Mouse (Mus musculus) MEL (cell line): Measurements from ENCODE around the gene Gmds. TPM values are rescaled to one million over a fixed set of nuclear protein-coding genes. Genes with fewer than 3 reads are reported as not detected.

Experiments
- DNase-seq: peaks from one replicate; pipeline ENCODE4 v3.0.0; 2011; ENCODE audit warnings: low read depth, low spot score
- H3K27ac ChIP-seq: 2 replicates; pipeline ENCODE4 v1.5.1; 2012; ENCODE audit warnings: low read depth, mild to moderate bottlenecking, control low read depth, low read length, moderate library complexity; ENCODE audit not compliant: control insufficient read depth
- H3K27me3 ChIP-seq, 2 experiments: fragments of 150-350 bp in 1 of 2; sonication (generic) in 1 of 2; 2 replicates each; pipeline ENCODE4 v1.6.1; 2012; ENCODE audit warnings: low read length in 2 of 2, mild to moderate bottlenecking in 2 of 2, improper control_type of control experiment in 1 of 2, moderate library complexity in 1 of 2; ENCODE audit not compliant: insufficient read depth in 2 of 2, control insufficient read depth in 1 of 2
- H3K36me3 ChIP-seq, 2 experiments: 2 replicates each; pipeline ENCODE4 v1.6.1; 2012 to 2014; ENCODE audit warnings: low read length in 2 of 2, improper control_type of control experiment in 1 of 2, inconsistent platforms in 1 of 2, mild to moderate bottlenecking in 1 of 2; ENCODE audit not compliant: insufficient read depth in 2 of 2, control insufficient read depth in 1 of 2
- H3K4me1 ChIP-seq, 2 experiments: fragments of 150-350 bp in 1 of 2; sonication (generic) in 1 of 2; 2 replicates each; pipeline ENCODE4 v1.6.1; 2012; ENCODE audit warnings: low read length in 2 of 2, improper control_type of control experiment in 1 of 2, mild to moderate bottlenecking in 1 of 2; ENCODE audit not compliant: insufficient read depth in 2 of 2, control insufficient read depth in 1 of 2
- H3K4me3 ChIP-seq, 2 experiments: fragments of 150-350 bp in 1 of 2; sonication (generic) in 1 of 2; 2 replicates each; pipeline ENCODE4 v1.5.1; 2012; ENCODE audit warnings: low read depth in 2 of 2, low read length in 2 of 2, mild to moderate bottlenecking in 2 of 2, moderate library complexity in 2 of 2, control low read depth in 1 of 2, improper control_type of control experiment in 1 of 2; ENCODE audit not compliant: control insufficient read depth in 1 of 2, insufficient read depth in 1 of 2
- H3K79me2 ChIP-seq: 2 replicates; pipeline ENCODE4 v1.6.1; 2012; ENCODE audit warnings: mild to moderate bottlenecking, low read length, moderate library complexity; ENCODE audit not compliant: control insufficient read depth, poor library complexity, insufficient read depth
- H3K9ac ChIP-seq: 2 replicates; pipeline ENCODE4 v1.6.1; 2012; ENCODE audit warnings: low read depth, mild to moderate bottlenecking, control low read depth, low read length, moderate library complexity; ENCODE audit not compliant: control insufficient read depth, poor library complexity, severe bottlenecking
- H3K9me3 ChIP-seq: fragments of 150-350 bp; sonication (generic); replicated peaks from 2 replicates; pipeline ENCODE4 v1.6.1; 2012; ENCODE audit warnings: mild to moderate bottlenecking, low read length, improper control_type of control experiment, moderate library complexity; ENCODE audit not compliant: insufficient read depth
- BHLHE40 ChIP-seq: IDR thresholded peaks from 2 replicates; pipeline ENCODE4 v1.6.1; 2012; ENCODE audit warnings: low read depth, mild to moderate bottlenecking, inconsistent platforms, low read length, improper control_type of control experiment, borderline replicate concordance
- CHD1 ChIP-seq: IDR thresholded peaks from 2 replicates; pipeline ENCODE4 v1.6.1; 2012; ENCODE audit warnings: low read depth, mild to moderate bottlenecking, inconsistent platforms, low read length, improper control_type of control experiment
- CHD2 ChIP-seq: IDR thresholded peaks from 2 replicates; pipeline ENCODE4 v1.6.1; 2011; ENCODE audit warnings: low read length, improper control_type of control experiment
- CTCF ChIP-seq, 3 experiments: IDR thresholded peaks in 2 of 3; conservative IDR thresholded peaks in 1 of 3; 2 replicates each; pipeline ENCODE4 v1.5.1; 2011 to 2012; ENCODE audit warnings: low read length in 3 of 3, low read depth in 2 of 3, mild to moderate bottlenecking in 2 of 3, improper control_type of control experiment in 1 of 3, inconsistent platforms in 1 of 3, mixed read lengths in 1 of 3, moderate library complexity in 1 of 3; ENCODE audit not compliant: control insufficient read depth in 1 of 3, insufficient read depth in 1 of 3, poor library complexity in 1 of 3, severe bottlenecking in 1 of 3
- E2F4 ChIP-seq: IDR thresholded peaks from 2 replicates; pipeline ENCODE4 v1.6.1; 2011; ENCODE audit warnings: low read depth, low read length, improper control_type of control experiment, borderline replicate concordance
- ELF1 ChIP-seq: IDR thresholded peaks from 2 replicates; pipeline ENCODE4 v1.6.1; 2014; ENCODE audit warnings: low read depth, mild to moderate bottlenecking, inconsistent platforms, low read length, improper control_type of control experiment, moderate library complexity
- EP300 ChIP-seq, 2 experiments: IDR thresholded peaks; 2 replicates each; pipeline ENCODE4 v1.6.1; 2011; ENCODE audit warnings: improper control_type of control experiment in 2 of 2, low read length in 2 of 2, low read depth in 1 of 2, mild to moderate bottlenecking in 1 of 2
- ETS1 ChIP-seq: IDR thresholded peaks from 2 replicates; pipeline ENCODE4 v1.6.1; 2012; ENCODE audit warnings: low read depth, mild to moderate bottlenecking, inconsistent platforms, low read length, improper control_type of control experiment, moderate library complexity
- GATA1 ChIP-seq: IDR thresholded peaks from 2 replicates; pipeline ENCODE4 v1.6.1; 2011; ENCODE audit warnings: low read depth, low read length, improper control_type of control experiment
- HCFC1 ChIP-seq: IDR thresholded peaks from 2 replicates; pipeline ENCODE4 v1.6.1; 2012; ENCODE audit warnings: low read depth, mild to moderate bottlenecking, inconsistent platforms, low read length, improper control_type of control experiment, moderate library complexity
- JUND ChIP-seq: IDR thresholded peaks from 2 replicates; pipeline ENCODE4 v1.6.1; 2011; ENCODE audit warnings: low read depth, mild to moderate bottlenecking, improper control_type of control experiment, low read length
- KAT2A ChIP-seq: conservative IDR thresholded peaks from 2 replicates; pipeline ENCODE4 v1.6.1; 2012; ENCODE audit warnings: low read depth, low read length, improper control_type of control experiment, inconsistent platforms
- MAFK ChIP-seq: IDR thresholded peaks from 2 replicates; pipeline ENCODE4 v1.6.1; 2011; ENCODE audit warnings: low read depth, mild to moderate bottlenecking, low read length, improper control_type of control experiment, borderline replicate concordance
- MAX ChIP-seq: IDR thresholded peaks from 2 replicates; pipeline ENCODE4 v1.6.1; 2011; ENCODE audit warnings: low read length, improper control_type of control experiment
- MXI1 ChIP-seq: IDR thresholded peaks from 2 replicates; pipeline ENCODE4 v1.6.1; 2011; ENCODE audit warnings: mild to moderate bottlenecking, low read depth, low read length, improper control_type of control experiment
- NELFE ChIP-seq: IDR thresholded peaks from 2 replicates; pipeline ENCODE4 v1.6.1; 2011; ENCODE audit warnings: low read depth, low read length, improper control_type of control experiment
- NRF1 ChIP-seq: IDR thresholded peaks from 2 replicates; pipeline ENCODE4 v1.6.1; 2014; ENCODE audit warnings: low read depth, mild to moderate bottlenecking, inconsistent platforms, low read length, improper control_type of control experiment, moderate library complexity; ENCODE audit not compliant: poor library complexity, insufficient read depth, severe bottlenecking
- POLR2A ChIP-seq, 2 experiments: IDR thresholded peaks; 2 replicates each; pipeline ENCODE4 v1.6.1; 2011 to 2012; ENCODE audit warnings: low read length in 2 of 2, mild to moderate bottlenecking in 2 of 2, control low read depth in 1 of 2, improper control_type of control experiment in 1 of 2, low read depth in 1 of 2, moderate library complexity in 1 of 2; ENCODE audit not compliant: control insufficient read depth in 1 of 2, insufficient read depth in 1 of 2, poor library complexity in 1 of 2
- POLR2AphosphoS2 ChIP-seq: IDR thresholded peaks from 2 replicates; pipeline ENCODE4 v1.6.1; 2011; ENCODE audit warnings: low read length, improper control_type of control experiment
- RCOR1 ChIP-seq: IDR thresholded peaks from 2 replicates; pipeline ENCODE4 v1.6.1; 2012; ENCODE audit warnings: low read depth, mild to moderate bottlenecking, inconsistent platforms, low read length, improper control_type of control experiment
- SIN3A ChIP-seq: IDR thresholded peaks from 2 replicates; pipeline ENCODE4 v1.6.1; 2012; ENCODE audit warnings: low read length, improper control_type of control experiment, inconsistent platforms
- SMC3 ChIP-seq: IDR thresholded peaks from 2 replicates; pipeline ENCODE4 v1.6.1; 2011; ENCODE audit warnings: low read depth, low read length, improper control_type of control experiment
- TBP ChIP-seq: IDR thresholded peaks from 2 replicates; pipeline ENCODE4 v1.8.0; 2011; ENCODE audit warnings: low read depth, low read length, improper control_type of control experiment
- UBTF ChIP-seq: IDR thresholded peaks from 2 replicates; pipeline ENCODE4 v1.6.1; 2012; ENCODE audit warnings: low read depth, mild to moderate bottlenecking, inconsistent platforms, low read length, improper control_type of control experiment, moderate library complexity, borderline replicate concordance; ENCODE audit not compliant: insufficient read depth
- USF1 ChIP-seq: IDR thresholded peaks from 2 replicates; pipeline ENCODE4 v1.6.1; 2014; ENCODE audit warnings: low read depth, mild to moderate bottlenecking, inconsistent platforms, low read length, improper control_type of control experiment, moderate library complexity
- USF2 ChIP-seq, 2 experiments: IDR thresholded peaks; 2 replicates each; pipeline ENCODE4 v1.6.1; 2011 to 2012; ENCODE audit warnings: improper control_type of control experiment in 2 of 2, low read length in 2 of 2, borderline replicate concordance in 1 of 2, inconsistent platforms in 1 of 2, low read depth in 1 of 2, mild to moderate bottlenecking in 1 of 2; ENCODE audit not compliant: insufficient read depth in 1 of 2
- ZC3H11A ChIP-seq: IDR thresholded peaks from 2 replicates; pipeline ENCODE4 v1.6.1; 2012; ENCODE audit warnings: low read depth, mild to moderate bottlenecking, inconsistent platforms, low read length, improper control_type of control experiment
- ZKSCAN1 ChIP-seq: IDR thresholded peaks from 2 replicates; pipeline ENCODE4 v1.6.1; 2012; ENCODE audit warnings: low read depth, mild to moderate bottlenecking, inconsistent platforms, low read length, improper control_type of control experiment, moderate library complexity
- ZMIZ1 ChIP-seq: IDR thresholded peaks from 2 replicates; pipeline ENCODE4 v1.6.1; 2012; ENCODE audit warnings: low read depth, mild to moderate bottlenecking, inconsistent platforms, low read length, improper control_type of control experiment, moderate library complexity
- ZNF384 ChIP-seq: IDR thresholded peaks from 2 replicates; pipeline ENCODE4 v1.6.1; 2012; ENCODE audit warnings: low read depth, mild to moderate bottlenecking, inconsistent platforms, low read length, improper control_type of control experiment
- polyA plus RNA-seq, 2 experiments: library from polyadenylated mRNA; stranded (reverse) in 1 of 2; unstranded in 1 of 2; fragments of >175 nt in 1 of 2; fragments of >200 nt in 1 of 2; gene quantifications; 2 replicates each; pipeline versions ENCODE4 v1.2.1 to v1.2.4; 2012; ENCODE audit warnings: low replicate concordance in 2 of 2, low read depth in 1 of 2; ENCODE audit not compliant: insufficient read length in 2 of 2, insufficient read depth in 1 of 2, missing spikeins in 1 of 2
- total RNA-seq: library from RNA; depleted of rRNA; stranded (reverse); fragments of 300-350 nt; gene quantifications from 2 replicates; pipeline ENCODE4 v1.2.3, GENCODE M21; 2012

Gene Gmds
- total and polyA plus RNA-seq, 3 experiments: 17.4 to 32.2 TPM; not detected in 1

DNA sequence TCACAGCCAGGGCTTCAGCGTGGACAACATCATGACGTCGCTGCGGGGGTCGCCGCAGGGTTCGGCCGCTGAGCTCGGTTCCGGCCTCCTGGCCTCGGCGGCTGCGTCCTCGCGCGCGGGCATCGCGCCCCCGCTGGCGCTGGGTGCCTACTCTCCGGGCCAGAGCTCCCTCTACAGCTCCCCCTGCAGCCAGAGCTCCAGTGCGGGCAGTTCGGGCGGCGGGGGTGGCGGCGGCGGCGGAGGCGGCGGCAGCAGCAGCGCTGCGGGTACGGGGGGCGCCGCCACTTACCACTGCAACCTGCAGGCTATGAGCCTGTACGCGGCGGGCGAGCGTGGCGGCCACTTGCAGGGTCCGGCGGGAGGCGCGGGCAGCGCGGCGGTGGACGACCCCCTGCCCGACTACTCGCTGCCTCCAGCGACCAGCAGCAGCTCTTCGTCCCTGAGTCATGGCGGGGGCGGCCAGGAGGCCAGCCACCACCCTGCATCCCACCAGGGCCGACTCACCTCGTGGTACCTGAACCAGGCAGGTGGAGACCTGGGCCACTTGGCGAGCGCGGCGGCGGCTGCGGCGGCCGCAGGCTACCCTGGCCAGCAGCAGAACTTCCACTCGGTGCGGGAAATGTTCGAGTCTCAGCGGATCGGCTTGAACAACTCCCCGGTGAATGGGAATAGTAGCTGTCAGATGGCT, 530.3 kb downstream of the Gmds start:
- no peaks in the 10 kb centered on the region for H3K9me3 ChIP-seq
- H3K79me2 ChIP-seq: no peaks in the 10 kb centered on the region
- no peak overlapping the region for H3K9ac ChIP-seq
- H3K36me3 ChIP-seq: no peaks in the 10 kb centered on the region
- TF ChIP-seq ETS1: no peak
- no peak for TF ChIP-seq UBTF
- no peak for TF ChIP-seq NRF1
- no peak for TF ChIP-seq MAX
- no peak for TF ChIP-seq USF2 (IDR thresholded peaks at IDR 0.05; ENCODE audit: borderline replicate concordance in 1 of 2, insufficient read depth in 1 of 2, low read depth in 1 of 2, low read length in 2 of 2)
- TF ChIP-seq BHLHE40: no peak
- no peak for TF ChIP-seq KAT2A
- TF ChIP-seq ZNF384: no peak
- no peak for TF ChIP-seq JUND
- TF ChIP-seq CHD1: no peak
- no peak for TF ChIP-seq ZMIZ1
- TF ChIP-seq EP300 (IDR thresholded peaks at IDR 0.05; ENCODE audit: low read depth in 1 of 2, low read length in 2 of 2): no peak
- no peak for TF ChIP-seq ELF1
- no peak for TF ChIP-seq SMC3
- no peak for TF ChIP-seq ZKSCAN1
- no peak for TF ChIP-seq SIN3A
- no peak for TF ChIP-seq HCFC1
- no peak for TF ChIP-seq NELFE
- TF ChIP-seq RCOR1: no peak
- TF ChIP-seq POLR2A (IDR thresholded peaks at IDR 0.05; ENCODE audit: control insufficient read depth in 1 of 2, insufficient read depth in 1 of 2, low read depth in 1 of 2, low read length in 2 of 2, poor library complexity in 1 of 2): no peak
- no peak overlapping the region for H3K27ac ChIP-seq
- H3K4me1 ChIP-seq: no peaks in the 10 kb centered on the region
- no peak for DNase-seq
- no peaks in the 10 kb centered on the region for H3K27me3 ChIP-seq
- H3K4me3 ChIP-seq: no peak overlapping the region

GRCm38 (mm10) chr13:31807736-31808115, 530.8 kb downstream of the Gmds start:
- Histone ChIP-seq H3K9ac (no peak overlapping the region), H3K36me3 (no peaks in the 10 kb centered on the region), H3K27ac (no peak overlapping the region), H3K27me3 (no peaks in the 10 kb centered on the region), H3K4me3 (no peak overlapping the region), H3K9me3 (no peaks in the 10 kb centered on the region), H3K79me2 (no peaks in the 10 kb centered on the region), H3K4me1 (no peaks in the 10 kb centered on the region)
- no peak for TF ChIP-seq ETS1
- TF ChIP-seq UBTF: no peak
- TF ChIP-seq RCOR1: no peak
- TF ChIP-seq USF1: no peak
- no peak for TF ChIP-seq ZC3H11A
- no peak for TF ChIP-seq E2F4
- no peak for TF ChIP-seq POLR2AphosphoS2
- TF ChIP-seq GATA1: no peak
- TF ChIP-seq NRF1: no peak
- TF ChIP-seq NELFE: no peak
- TF ChIP-seq BHLHE40: no peak
- no peak for TF ChIP-seq CHD1
- TF ChIP-seq TBP: no peak
- no peak for TF ChIP-seq CHD2
- no peak for TF ChIP-seq CTCF (IDR thresholded peaks at IDR 0.05 in 2 of 3, conservative IDR thresholded peaks at IDR 0.05 in 1 of 3; ENCODE audit: control insufficient read depth in 1 of 3, insufficient read depth in 1 of 3, low read depth in 2 of 3, low read length in 3 of 3, poor library complexity in 1 of 3, severe bottlenecking in 1 of 3)
- no peak for TF ChIP-seq MXI1
- no peak for TF ChIP-seq ZNF384
- no peak for TF ChIP-seq MAFK
- no peak for TF ChIP-seq HCFC1
- no peak for DNase-seq
